Mouse (Mus musculus) inflammation-experienced regulatory T-cells, adult 6 months (primary cell): Measurements from ENCODE around the gene Cdca8. TPM values are rescaled to one million over a fixed set of nuclear protein-coding genes. Genes with fewer than 3 reads are reported as not detected.

Experiments
- ATAC-seq: one replicate; pipeline ENCODE4 v1.8.0; 2017
- polyA plus RNA-seq, 3 experiments: library from polyadenylated mRNA; unstranded; fragments of 100-300 nt; shearing (Covaris generic); gene quantifications; one replicate each; pipeline ENCODE4 v1.2.1; 2017

Gene Cdca8
- polyA plus RNA-seq, 3 experiments from 2014 or later: 12.5 to 130 (median 20.4) TPM

DNA sequence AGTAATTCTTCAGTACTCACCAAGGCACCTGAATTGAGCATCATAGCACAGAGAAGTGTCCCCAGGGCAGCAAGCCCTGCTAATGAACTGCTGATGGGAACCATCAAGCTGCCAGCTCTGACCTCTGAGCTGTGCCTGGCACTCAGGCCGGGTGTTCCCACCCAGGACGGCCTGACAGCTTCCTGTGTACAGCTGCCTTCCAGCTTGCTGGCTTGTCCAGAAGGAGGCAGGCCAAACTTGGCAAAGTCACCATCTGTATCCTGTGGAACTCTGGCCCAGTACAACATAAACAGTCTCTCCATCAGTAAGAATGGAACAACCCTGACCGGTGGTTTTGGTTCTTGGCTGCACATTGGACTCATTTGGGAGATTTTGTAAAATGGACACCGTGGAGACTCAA lies 14.4 kb upstream of the Cdca8 start:
- no peak for ATAC-seq

DNA sequence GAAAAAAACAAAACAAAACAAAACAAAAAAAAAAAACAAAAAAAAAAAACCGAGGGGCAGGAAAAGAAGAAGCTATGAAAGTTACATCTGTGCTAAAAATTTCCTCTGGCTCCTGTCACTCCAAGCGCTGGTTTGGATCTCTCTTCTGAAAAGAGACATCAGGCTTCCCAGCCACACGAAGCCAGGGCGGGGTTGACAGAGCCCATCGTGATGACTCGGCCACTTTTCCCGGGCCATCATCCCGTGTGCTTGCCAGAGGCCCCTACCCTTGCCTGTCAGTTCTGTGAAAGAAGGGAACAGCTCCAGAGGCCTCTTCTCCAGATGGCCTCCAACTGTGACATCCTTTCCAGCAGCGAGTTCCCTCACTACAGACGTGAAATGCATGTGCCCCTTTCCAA lies 11.9 kb upstream of the Cdca8 start:
- no peak for ATAC-seq

DNA sequence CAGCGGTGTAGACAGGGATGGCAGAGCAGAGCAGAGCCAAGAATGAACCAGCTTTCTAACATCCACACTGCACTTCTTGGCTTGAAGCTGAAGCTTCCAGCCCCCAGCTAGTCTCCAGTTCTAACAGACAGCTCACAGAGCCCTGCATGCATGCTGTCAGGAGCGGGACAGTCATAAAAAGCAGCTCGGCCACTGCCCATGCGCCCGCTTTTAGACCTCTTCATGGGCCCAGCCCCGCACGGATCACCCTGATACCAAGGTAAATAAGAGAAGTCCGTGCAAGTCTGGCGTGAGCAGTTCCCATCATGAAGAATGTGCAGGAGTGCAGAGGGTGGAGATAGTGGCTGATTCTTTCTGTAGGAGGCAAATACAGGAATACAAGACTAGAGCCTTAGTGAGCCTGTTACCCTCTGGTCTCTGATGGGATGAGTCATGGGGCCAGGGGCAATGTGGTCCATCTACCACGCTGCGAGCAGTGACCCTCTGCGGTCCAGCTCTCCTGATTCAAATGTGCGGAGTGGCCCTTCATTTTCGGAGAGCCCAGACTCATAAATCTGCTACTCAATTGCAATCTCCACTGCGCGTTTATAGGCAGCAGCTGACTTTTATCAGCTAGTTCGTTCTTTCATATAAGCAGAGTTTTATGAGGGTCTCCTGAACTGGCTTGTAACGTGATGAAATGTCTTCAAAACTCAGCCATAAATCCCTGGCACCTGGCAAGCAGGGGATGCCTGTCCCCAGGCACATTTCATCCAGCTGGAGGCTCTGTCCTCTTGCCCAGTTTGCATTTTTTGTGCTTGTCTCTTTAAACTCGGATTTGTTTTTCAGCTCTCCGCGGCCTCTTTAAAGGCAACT lies 11.3 kb upstream of the Cdca8 start:
- no peak for ATAC-seq

DNA sequence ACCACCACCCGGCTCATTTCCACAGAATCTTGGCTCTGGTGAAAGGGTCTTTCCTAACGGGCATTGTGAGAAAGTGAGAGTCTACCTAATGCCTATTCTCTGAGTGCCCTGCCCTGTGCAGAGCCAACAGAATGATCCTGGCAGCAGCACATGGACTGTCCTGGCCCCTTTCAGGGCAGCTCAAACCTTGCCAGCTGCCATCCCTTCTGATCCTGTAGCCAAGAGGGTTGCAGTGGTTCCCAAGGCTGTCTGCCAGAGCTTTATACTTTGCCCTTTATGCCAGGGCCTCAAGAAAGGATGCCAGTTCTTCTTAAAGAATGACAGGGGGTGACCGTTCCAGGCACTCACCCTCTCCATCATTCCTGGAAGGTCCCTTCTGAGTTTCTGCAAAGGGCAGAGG lies 10.4 kb upstream of the Cdca8 start:
- ATAC-seq: no peak

DNA sequence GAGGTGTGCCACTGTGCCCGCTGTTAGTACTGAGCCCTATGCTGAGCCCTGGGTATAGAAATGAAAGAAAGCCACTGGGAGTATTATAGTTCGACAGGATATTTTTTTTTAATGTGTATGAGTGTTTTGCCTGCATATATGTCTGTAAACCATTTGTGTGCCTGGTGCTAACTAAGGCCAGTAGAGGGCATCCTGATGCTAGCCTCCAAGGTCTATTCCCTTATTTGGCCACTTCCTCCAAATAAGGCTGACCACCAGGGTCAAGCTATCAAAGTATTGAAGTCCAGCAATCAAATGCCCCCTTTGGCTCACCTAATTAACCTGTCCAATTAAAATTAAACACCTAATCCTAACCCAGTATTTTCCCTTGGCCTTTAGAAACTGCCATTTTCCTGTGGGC lies 5.8 kb upstream of the Cdca8 start:
- ATAC-seq: no peak

DNA sequence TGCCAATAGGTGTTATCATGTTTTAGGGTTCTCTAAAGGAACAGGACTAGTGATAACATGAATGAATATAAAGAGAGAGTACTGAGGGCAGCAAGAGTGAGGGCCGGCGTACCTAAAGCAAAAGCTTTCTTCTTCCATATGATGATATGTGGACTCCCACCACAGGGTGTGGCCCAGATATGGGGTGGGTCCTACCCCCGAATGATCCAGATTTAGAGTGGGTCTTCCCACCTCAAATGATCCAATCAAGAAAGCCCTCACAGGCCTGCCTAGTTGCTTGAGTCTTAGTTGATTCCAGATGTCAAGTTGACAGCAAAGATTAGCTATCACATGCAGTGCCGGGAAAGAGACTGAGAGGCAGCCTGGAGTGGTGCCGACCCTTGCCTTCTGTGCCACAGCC lies 4.7 kb upstream of the Cdca8 start:
- ATAC-seq: no peak

DNA sequence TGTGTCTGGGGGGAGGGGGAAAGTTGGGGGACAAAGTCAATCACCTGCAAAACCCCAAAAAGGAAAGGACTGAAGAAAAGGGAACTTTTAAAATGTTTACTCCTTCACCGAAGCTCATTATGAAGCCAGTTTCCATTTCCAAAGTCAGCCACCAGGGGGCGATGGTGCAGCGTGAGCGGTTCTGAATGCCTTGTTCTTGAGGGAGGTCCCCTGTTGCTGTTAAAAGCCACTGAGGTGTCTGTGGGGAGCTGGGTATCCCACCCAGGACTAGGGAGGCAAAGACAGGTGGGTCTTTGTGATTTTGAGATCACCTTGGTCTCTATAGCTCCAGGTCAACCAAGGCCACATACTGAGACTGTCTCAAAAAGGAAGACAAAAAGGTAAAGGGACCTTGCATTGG lies 3.9 kb upstream of the Cdca8 start:
- ATAC-seq: peak; percentile 82

DNA sequence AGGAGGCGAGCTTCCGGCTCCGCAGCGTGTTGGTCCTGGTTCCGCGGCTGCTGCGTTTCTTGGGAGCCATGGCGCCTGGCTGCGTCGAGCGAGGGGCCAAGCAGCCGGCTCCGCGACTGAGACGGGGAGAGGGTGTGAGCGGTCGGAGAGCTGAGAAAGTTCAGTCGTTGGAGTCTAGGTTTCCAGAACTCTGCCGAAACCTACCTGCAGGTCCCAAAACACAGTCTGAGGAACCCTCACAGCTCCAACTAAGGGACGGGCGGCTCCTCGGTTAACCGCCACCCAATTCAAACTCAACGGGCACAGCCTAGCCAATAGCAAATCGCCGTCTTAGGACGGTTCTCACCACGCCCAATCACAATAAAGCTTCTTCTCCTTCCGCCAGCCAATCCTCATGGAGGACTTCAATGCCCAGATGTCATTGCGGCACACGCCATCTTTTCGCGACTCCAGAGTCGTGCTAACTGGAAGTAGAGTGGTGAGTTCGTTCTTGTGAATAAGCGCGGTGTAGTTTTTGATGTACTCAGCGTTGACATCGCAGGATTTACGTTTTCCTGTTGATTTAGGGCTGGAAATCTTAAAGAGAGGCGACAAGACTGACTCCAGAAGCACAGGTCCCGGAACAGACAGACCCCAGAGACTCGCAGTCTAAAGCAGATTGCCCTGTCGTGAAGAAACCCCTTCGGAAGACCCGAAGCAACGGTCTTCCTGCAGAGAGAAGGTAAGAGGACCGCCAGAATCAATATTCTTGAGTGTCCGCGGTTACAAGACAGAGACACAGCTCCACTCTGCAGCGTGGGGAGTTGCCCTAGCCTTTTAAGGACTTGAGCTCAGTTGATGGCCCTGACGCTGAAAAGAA lies 2.3 kb downstream of the Cdca8 start, which contains the start of gene 9930104L06Rik:
Gene 9930104L06Rik, plus strand, starts transcription at position 436 of the 859 bp plus-strand sequence.
- peak; percentile 100 for ATAC-seq

DNA sequence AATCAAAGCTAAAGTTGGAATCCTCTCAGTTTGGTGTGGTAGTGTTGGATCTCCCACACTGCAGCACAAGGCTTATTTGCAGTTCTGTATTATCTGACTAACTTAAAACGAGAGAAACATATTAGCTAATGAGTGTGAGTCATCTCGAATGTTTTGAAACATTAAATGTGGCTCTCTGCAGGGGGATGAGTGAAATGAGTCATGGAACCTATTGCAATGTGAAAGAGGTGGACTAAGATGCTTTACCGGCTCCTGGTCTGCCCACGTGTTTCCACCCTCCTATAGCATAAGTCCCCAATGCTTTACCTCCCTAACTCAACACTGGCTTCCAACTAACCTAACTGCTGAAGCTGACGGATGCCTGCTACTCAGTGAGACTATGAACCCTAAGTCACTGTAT lies 11.0 kb downstream of the Cdca8 start:
- ATAC-seq: peak; percentile 82

DNA sequence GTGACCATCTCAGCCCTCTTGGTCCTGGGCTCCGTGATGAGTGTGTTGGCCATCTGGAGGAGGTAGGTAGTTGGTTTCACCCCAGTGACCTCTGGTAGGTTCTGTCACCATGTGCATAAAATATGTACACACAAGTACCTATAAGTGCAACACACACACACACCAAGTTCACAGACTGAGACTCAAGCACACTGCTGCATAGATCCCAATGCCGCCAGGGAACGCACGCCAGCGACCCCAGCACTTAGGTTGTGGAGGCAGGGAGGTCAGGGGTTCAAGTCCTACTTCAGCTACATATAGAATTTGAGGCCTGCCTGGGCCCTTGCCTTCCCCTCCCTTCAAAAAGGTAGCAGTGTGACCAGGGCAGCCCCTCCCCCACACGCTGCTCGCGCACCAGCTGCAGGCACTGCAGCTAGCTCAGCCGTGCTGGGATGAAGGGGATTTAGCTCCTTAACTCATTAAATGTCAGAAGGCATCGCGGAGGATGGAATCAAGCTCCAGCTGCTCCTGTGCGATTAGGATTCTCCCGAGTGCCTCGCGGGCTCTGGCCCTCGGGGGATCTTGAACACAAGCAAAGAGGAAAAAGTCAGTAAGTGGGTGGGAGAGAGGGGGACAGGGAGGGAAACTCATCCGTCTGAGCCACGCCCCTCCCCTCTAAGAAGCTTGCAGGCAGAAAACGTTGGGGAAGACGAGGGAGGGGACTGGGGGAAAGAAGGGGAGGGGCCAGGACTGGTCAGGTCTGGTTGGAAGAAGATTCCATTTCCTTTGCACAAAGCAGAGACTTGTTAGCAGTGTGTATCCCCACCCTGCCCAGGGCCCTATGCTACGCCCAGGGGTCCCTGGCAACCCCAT lies 32.9 kb downstream of the Cdca8 start:
- no peak for ATAC-seq

DNA sequence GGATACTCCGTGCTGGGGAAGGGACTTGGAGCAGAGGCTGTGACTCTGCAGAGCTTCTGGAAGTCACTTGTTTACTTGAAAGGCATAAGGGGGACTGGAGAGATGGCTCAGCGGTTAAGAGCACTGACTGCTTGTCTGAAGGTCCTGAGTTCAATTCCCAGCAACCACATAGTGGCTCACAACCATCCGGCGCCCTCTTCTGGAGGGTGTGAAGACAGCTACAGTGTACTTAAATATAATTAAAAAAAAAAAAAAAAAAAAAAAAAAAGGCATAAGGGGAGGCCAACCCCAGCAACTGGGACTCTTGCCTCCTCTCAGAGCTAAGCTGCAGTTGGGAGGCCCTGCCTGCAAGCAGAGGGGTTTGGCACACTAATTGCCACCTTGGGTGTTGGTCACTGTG lies 33.7 kb downstream of the Cdca8 start:
- ATAC-seq: no peak

DNA sequence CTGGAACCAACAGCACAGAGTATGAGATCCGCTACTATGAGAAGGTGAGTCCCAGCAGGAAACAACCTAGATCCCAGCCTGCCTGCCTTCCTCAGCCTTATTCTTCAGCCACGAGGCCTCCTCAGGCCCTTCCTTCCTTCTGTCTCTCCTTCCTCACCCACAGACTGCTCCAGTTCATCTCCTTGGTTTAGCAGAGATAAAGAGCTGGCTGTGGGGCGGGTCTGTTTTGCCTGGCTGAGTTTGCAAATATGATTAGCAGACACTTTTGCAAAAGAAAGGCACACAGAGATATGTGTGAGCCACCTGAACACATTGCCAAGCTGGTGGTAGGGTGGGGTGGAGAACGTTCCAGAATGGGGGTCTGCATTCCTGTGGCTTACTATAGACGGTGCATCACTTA lies 39.2 kb downstream of the Cdca8 start:
- ATAC-seq: no peak

DNA sequence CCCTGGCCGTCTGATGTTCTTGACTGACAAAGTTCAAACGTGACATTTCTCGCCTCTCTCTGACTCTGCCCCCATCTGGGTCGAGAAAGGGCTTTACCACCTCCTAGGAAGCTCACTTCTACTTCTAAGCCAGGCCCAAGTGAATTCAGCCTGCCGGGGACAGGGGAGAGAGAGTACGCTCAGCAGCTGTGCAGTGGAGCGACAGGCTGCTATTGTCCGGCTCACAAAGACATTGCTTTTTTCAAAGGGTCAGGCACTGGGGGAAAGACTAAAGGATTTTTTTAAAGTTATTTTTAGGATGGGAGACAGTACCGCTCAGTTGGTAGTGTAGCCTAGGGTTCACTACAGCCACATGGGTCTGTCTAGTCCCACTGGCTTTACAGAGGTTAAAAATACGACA lies 40.7 kb downstream of the Cdca8 start:
- no peak for ATAC-seq

DNA sequence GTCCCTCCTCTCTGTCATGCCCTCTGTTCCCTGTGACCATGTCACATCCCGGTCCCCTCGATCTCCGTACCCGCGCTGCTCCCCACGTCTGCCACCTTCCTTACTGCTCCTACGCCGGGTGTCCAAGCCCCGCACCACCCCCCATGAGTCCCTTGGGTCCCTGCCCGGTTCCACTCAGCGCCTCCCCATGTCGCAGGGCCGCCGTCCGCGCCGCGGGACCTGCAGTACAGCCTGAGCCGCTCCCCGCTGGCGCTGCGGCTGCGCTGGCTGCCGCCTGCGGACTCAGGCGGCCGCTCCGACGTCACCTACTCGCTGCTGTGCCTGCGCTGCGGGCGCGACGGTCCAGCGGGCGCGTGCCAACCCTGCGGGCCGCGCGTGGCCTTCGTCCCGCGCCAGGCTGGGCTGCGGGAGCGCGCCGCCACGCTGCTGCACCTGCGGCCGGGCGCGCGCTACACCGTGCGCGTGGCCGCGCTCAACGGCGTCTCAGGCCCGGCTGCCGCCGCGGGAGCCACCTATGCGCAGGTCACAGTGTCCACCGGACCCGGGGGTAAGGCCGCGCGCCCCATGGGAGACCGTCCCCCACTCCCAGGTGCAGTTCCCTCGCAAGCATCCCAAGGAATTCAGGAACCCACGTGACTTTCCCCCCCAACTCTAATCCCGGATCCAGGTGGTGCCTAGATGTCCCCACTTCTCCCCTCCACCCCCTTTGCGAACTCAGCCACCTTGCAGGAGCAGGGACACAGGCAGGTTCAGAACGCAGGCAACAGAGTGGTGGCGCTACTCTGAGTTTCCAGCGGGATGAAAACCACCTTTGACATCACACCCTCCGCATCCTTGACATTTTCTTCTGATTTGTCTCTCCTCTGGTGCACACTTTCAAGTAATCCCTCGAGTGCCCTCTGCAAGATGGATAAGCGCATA lies 44.3 kb downstream of the Cdca8 start:
- no peak for ATAC-seq

DNA sequence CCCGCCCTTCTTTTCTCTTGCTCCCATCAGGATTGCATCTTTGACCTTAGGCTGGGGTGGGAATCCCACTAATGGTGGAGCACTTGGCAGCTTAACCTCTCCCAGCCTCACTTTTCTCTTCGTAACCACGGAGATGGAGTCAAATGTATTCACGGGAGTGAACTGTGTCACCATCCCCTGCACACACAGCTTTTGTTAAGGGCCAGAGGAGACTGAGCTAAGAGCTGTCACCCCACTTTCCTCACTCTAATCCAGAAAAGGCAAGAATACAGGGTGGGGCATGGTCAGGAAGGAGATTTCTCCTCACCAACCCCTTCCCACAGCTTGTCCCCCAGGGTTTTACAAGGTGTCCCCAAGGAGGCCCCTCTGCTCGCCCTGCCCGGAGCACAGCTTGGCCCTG lies 45.3 kb downstream of the Cdca8 start:
- no peak for ATAC-seq

DNA sequence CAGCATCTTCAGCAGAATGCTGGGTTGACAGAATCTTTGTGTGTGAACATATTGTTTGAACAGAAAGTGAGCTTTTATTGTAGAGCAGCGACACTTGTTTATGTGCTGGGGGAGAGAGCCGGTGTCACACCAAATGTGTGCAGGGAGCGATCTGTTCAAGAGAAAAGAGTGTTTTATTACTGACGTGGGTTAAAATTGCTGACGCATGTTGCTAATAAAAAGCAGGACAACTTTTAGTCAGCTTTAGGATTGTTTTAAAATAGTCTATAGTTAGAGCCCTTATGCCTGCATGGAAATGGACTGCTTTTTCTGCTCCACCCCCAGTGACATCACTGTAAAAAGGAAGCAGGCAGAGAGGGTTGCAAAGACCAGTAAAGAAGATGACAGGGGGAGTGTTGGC lies 48.3 kb downstream of the Cdca8 start:
- ATAC-seq: no peak

DNA sequence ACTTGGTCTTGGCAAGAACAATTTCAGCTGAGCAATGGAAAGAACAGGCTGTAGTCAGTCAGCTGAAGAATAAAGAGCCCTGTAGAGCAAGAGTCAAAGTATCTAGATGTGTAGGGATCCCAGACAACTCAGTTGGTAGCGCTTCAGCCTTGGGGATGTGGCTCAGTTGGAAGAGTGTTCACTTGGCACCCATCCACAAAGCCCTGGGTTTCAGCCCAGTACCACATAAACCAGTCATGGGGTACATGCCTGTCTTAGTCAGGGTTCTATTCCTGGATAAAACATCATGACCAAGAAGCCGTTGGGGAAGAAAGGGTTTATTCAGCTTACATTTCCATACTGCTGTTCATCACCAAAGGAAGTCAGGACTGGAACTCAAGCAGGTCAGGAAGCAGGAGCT lies 49.2 kb downstream of the Cdca8 start:
- no peak for ATAC-seq

DNA sequence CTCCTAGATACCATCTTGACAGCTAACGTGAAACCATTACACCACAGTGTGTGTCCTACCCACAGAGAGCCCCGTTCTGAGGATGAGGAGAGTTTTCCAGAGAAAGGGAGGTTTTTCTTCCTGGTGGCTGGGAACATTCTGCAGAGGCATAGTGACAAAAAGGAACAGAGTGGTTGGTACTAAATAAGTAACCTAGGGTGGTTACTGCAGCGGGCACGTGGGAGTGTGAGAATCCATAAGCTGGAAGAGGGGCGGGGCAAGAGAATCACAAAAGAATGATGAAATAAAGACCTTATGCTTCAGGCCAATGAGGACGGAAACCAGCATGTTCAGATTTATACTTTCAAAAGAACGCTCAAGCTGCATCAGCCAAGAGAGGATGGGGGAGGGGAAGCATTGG lies 50.4 kb downstream of the Cdca8 start:
- ATAC-seq: no peak

DNA sequence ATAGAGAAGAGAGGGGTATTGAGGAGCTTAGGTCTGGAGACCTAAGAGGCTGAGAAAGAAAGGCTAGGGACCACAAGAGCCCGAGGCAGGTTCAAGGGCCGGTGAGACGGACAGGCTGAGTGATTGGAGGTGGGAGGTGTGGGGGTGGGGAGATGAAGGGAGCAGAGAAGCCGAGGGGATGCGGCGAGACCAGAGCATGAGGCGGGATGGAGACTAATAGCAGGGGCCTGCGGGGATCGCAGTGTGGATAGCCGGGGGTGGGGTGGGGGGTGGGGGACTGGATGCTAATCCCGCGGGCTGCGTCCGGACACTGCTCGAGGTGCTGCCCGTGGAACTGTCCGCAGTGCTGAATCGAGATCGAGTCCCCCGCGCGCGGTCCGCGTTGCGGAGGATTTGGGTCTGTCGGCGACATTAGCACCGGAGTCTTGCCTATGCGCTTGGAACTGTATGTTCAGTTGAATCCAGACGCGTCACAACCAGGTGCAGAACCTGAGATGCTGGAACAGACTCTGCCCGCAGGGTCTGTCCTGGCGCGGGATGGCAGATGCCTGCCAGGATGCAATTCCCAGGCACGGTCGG lies 56.9 kb downstream of the Cdca8 start:
- ATAC-seq: no peak

DNA sequence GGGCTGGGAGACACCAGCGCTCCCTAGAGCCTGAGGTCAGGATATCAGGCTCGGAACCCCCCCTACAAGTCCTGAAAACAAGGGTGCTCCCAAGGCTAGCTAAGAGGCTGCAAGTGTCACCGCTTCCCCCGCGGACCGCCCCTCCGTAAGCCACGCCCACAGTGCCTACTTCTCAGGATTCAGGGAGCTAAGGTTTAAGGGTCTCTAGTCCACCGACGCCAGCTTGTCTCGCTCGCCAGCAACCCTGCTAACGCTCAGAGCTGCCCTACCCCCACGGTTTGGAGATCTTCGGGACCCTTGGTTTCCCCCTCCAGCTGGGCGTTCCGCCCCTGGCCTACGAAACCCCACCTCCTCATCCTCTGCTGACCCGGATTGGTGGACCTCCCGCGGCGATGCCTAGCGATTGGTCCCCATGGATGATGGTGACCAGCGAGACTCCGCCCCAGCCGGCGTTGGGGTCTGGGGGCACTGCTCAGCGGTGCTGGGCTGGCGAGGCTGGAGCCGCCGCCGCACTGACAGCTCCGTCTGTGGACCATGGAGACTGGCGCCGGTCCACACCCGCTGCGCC lies 57.7 kb downstream of the Cdca8 start:
- ATAC-seq: no peak

DNA sequence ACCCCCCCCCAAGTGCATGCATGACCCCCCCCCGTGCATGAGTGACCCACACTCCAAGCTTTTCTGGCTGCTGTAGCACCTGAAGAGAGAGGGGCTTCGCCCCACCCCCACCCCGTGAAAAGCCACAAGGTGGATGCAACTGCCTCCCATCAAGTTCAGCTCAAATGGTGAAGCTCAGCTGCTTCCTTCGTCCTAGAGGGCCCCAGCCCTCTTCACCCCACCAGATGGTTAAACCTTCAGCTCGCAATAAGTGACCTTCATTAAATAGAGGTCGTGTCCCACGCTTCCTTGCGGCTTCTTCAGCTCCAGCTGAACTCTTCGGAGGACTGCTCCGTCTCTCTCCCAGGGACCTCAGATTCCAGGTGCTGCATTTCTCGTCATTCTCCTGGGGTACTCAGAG lies 58.5 kb downstream of the Cdca8 start, which contains the start of gene Epha10:
Gene Epha10, plus strand, starts transcription at position 301 of the 400 bp plus-strand sequence.
- no peak for ATAC-seq
